Mouse (Mus musculus) lung, postnatal 0 days (tissue): ENCODE data around the gene Gcc2. TPM values are rescaled to one million over a fixed set of nuclear protein-coding genes. Genes with fewer than 3 reads are reported as not detected.

Experiments
- ATAC-seq: fragments of 200-750 bp; cut with Nextera tagmentation; 2 replicates; pipeline ENCODE4 v1.8.0; 2017; ENCODE audit warnings: moderate library complexity
- DNase-seq: peaks from one replicate; pipeline ENCODE4 v3.0.0-alpha.2; 2016; ENCODE audit warnings: low spot score
- H3K27ac ChIP-seq: fragments of 300-500 bp; sonication (generic); 2 replicates; pipeline ENCODE4 v1.5.1; 2014; ENCODE audit warnings: antibody characterized with exemption, mild to moderate bottlenecking, low read length, mixed read lengths
- H3K27me3 ChIP-seq: fragments of 300-500 bp; sonication (generic); replicated peaks from 2 replicates; pipeline ENCODE4 v1.6.1; 2014; ENCODE audit warnings: low read length, mixed read lengths; ENCODE audit not compliant: insufficient read depth
- H3K36me3 ChIP-seq: fragments of 300-500 bp; sonication (generic); 2 replicates; pipeline ENCODE4 v1.6.1; 2014; ENCODE audit warnings: low read length, mixed read lengths; ENCODE audit not compliant: insufficient read depth
- H3K4me1 ChIP-seq: fragments of 300-500 bp; sonication (generic); 2 replicates; pipeline ENCODE4 v1.6.1; 2014; ENCODE audit warnings: antibody characterized with exemption, low read depth, low read length, mixed read lengths; ENCODE audit not compliant: insufficient read depth
- H3K4me2 ChIP-seq: fragments of 300-500 bp; sonication (generic); replicated peaks from 2 replicates; pipeline ENCODE4 v1.6.1; 2014; ENCODE audit warnings: low read depth, mild to moderate bottlenecking, low read length, moderate library complexity, mixed read lengths
- H3K4me3 ChIP-seq: fragments of 300-500 bp; sonication (generic); 2 replicates; pipeline ENCODE4 v1.5.1; 2014; ENCODE audit warnings: low read depth, low read length
- H3K9ac ChIP-seq: fragments of 300-500 bp; sonication (generic); replicated peaks from 2 replicates; pipeline ENCODE4 v1.6.1; 2014; ENCODE audit warnings: low read depth, mild to moderate bottlenecking
- H3K9me3 ChIP-seq: fragments of 300-500 bp; sonication (generic); 2 replicates; pipeline ENCODE4 v1.6.1; 2016; ENCODE audit warnings: low read length, mixed read lengths
- CTCF ChIP-seq: IDR thresholded peaks from 2 replicates; pipeline ENCODE4 v1.5.1; 2016; ENCODE audit warnings: antibody characterized with exemption, mild to moderate bottlenecking
- EP300 ChIP-seq: IDR thresholded peaks from 2 replicates; pipeline ENCODE4 v1.6.1; 2016; ENCODE audit warnings: antibody characterized with exemption, mild to moderate bottlenecking, control low read depth
- WGBS: fragments of 180-500 bp; shearing (Covaris S2); extraction: QIAGEN DNeasy Blood & Tissue Kit; methylation state at CpG from one replicate; pipeline ENCODE4 v1.1.7; 2014; 5-methylcytosine and 5-hydroxymethylcytosine counted together
- polyA plus RNA-seq: library from polyadenylated mRNA; unstranded; fragments of >200 nt; fragmentation: Nextera tagmentation; extraction: Ambion mirVana; gene quantifications from 2 replicates; pipeline ENCODE4 v1.2.1, GENCODE M21; 2015

Gcc2 gene
- polyA plus RNA-seq, 1 experiment from 2014 or later, result 91.7 TPM

DNA sequence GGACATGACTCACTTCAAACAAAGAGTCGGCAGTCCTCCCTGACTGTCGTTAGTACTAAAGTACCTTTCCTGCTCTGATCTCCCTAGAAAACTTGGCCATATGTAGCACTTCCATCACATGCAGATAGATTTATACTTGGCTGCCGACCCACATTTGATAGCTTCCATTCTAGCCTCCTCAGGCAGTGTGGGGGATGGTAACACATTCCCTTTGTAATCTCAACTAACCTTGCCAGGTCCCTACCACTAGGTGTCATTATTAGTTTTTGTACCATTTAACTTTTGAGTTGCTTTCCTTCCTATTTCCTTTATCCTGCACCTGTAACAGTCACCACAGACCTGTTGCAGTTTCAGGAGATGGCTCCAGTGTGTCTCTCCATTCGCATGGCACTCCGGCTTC is 3.2 kb downstream of the Gcc2 start:
- Histone ChIP-seq H3K4me2 (no peak overlapping the region), H3K4me1 (peaks cover 5% of the 10 kb centered on the region; the same call in 1 of the 2 replicates), H3K4me3 (no peak overlapping the region), H3K9ac (no peak overlapping the region), H3K27me3 (no peaks in the 10 kb centered on the region), H3K27ac (no peak overlapping the region), H3K36me3 (peaks cover 12% of the 10 kb centered on the region; the same call in 1 of the 2 replicates), H3K9me3 (no peaks in the 10 kb centered on the region)
- TF ChIP-seq CTCF (peak; percentile 52), EP300 (no peak)
- ATAC-seq, result no peak
- 43% methylated on average over 5 of the region's 5 CpGs for WGBS
- DNase-seq, result peak; percentile 41

DNA sequence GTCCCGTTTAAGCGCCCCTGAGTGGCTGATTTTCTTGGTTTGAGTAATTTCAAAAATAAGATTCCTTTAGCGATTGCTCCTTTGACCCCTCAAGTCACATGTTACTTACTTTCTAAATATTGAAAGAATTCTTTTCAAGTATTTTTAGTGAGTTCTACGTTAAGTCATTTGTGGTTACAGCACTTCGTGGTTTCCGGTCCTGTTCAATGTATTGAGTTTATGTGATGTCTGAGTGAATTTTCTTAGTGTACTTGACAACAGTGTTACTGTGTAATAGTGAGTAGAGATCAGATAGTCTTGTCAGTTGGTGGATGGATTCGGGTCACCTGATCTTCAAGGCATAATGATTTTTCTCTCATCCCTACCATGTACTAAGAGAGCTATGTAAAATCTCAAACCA is 26.9 kb downstream of the Gcc2 start:
- Histone ChIP-seq H3K9ac (no peak overlapping the region), H3K36me3 (peaks cover 26% of the 10 kb centered on the region), H3K9me3 (no peaks in the 10 kb centered on the region), H3K4me3 (no peak overlapping the region), H3K27me3 (no peaks in the 10 kb centered on the region), H3K27ac (no peak overlapping the region), H3K4me2 (no peak overlapping the region), H3K4me1 (no peaks in the 10 kb centered on the region)
- TF ChIP-seq EP300, result no peak
- no peak for TF ChIP-seq CTCF
- no peak for DNase-seq
- 87% methylated on average over 7 of the region's 7 CpGs for WGBS
- no peak for ATAC-seq

- no peaks in the 10 kb centered on the region for H3K27me3 ChIP-seq
- no peak overlapping the region for H3K4me2 ChIP-seq
- no peaks in the 10 kb centered on the region for H3K4me1 ChIP-seq
- no peaks in the 10 kb centered on the region for H3K9me3 ChIP-seq
- no peak overlapping the region for H3K27ac ChIP-seq
- ATAC-seq (no peak), DNase-seq (no peak)
- H3K9ac ChIP-seq, result no peak overlapping the region
- 47% methylated on average over 3 of the region's 3 CpGs for WGBS
- peaks cover 53% of the 10 kb centered on the region; the same call in 1 of the 2 replicates for H3K36me3 ChIP-seq
- TF ChIP-seq CTCF (no peak), EP300 (no peak)
- no peak overlapping the region for H3K4me3 ChIP-seq
These were observed 35.4 kb downstream of the Gcc2 start for GRCm38 (mm10) chr10:58290742-58291141.

DNA sequence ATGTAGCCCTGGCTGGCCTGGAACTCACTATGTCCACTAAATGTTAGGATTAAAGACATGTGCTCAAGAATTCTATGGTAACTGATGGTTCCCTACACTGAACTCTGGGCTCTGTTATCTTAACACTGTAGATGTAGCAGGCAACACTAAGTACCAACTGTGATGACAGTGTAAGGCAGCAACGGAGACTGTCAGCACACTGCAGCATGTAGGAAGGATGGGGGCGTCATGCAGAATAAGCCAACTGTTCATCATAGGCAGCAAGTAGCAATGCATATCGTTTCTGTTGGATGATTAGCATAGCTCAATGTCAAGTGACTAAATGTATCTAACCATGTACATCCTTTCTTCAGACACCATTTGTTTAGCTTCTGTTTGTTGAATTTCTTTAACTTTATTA is 38.9 kb downstream of the Gcc2 start:
- TF ChIP-seq EP300, result no peak
- TF ChIP-seq CTCF, result no peak
- H3K9ac ChIP-seq, result no peak overlapping the region
- no peaks in the 10 kb centered on the region for H3K4me1 ChIP-seq
- DNase-seq (no peak), ATAC-seq (no peak)
- no peak overlapping the region for H3K4me3 ChIP-seq
- no peak overlapping the region for H3K27ac ChIP-seq
- no peaks in the 10 kb centered on the region for H3K9me3 ChIP-seq
- H3K27me3 ChIP-seq, result no peaks in the 10 kb centered on the region
- 91% methylated on average over 3 of the region's 3 CpGs for WGBS
- peaks cover 66% of the 10 kb centered on the region; the same call in 1 of the 2 replicates for H3K36me3 ChIP-seq
- no peak overlapping the region for H3K4me2 ChIP-seq

DNA sequence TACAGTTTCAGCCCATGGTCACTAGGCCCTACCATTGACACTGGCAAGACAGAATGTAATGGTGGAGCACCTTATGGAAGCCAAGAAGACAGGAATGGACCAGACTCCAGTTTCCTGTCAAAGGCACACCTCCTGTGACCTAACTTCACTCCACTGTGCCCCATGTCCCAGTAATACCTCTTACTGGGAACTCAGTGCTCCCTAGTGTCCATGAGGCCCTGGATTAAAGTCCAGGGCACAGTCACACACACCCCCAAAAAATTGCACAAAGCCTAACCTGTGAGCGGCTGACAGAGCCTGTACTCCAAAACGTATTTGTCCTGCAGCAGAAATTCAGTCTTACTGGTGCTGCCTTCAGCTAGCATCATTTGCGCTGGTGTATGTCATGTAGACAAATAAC is 40.3 kb downstream of the Gcc2 start:
- Histone ChIP-seq H3K27ac (no peak overlapping the region), H3K9me3 (no peaks in the 10 kb centered on the region), H3K36me3 (peaks cover 59% of the 10 kb centered on the region; the same call in 1 of the 2 replicates), H3K9ac (no peak overlapping the region), H3K4me1 (no peaks in the 10 kb centered on the region), H3K4me2 (no peak overlapping the region), H3K27me3 (no peaks in the 10 kb centered on the region), H3K4me3 (no peak overlapping the region)
- WGBS, result 89% methylated on average over 3 of the region's 3 CpGs
- TF ChIP-seq EP300, result no peak
- DNase-seq (no peak), ATAC-seq (no peak)

GRCm38 (mm10) chr10:58304996-58305395 is 49.7 kb downstream of the Gcc2 start:
- H3K9ac ChIP-seq, result no peak overlapping the region
- no peak for DNase-seq
- H3K36me3 ChIP-seq, result peaks cover 27% of the 10 kb centered on the region; the same call in 1 of the 2 replicates
- no peak for ATAC-seq
- H3K4me1 ChIP-seq, result no peaks in the 10 kb centered on the region
- no peaks in the 10 kb centered on the region for H3K9me3 ChIP-seq
- no peak overlapping the region for H3K27ac ChIP-seq
- H3K4me2 ChIP-seq, result no peak overlapping the region
- TF ChIP-seq CTCF, result no peak
- no peak for TF ChIP-seq EP300
- WGBS, result 94% methylated on average over 7 of the region's 7 CpGs
- no peak overlapping the region for H3K4me3 ChIP-seq
- H3K27me3 ChIP-seq, result no peaks in the 10 kb centered on the region

- Histone ChIP-seq H3K27ac (no peak overlapping the region), H3K36me3 (peaks cover 23% of the 10 kb centered on the region; the same call in 1 of the 2 replicates), H3K9ac (no peak overlapping the region), H3K9me3 (no peaks in the 10 kb centered on the region), H3K4me1 (no peaks in the 10 kb centered on the region), H3K27me3 (no peaks in the 10 kb centered on the region), H3K4me3 (no peak overlapping the region), H3K4me2 (no peak overlapping the region)
- ATAC-seq (no peak), DNase-seq (no peak)
- 91% methylated on average over 3 of the region's 3 CpGs for WGBS
- TF ChIP-seq CTCF (no peak), EP300 (no peak)
These were observed 51.6 kb downstream of the Gcc2 start for GRCm38 (mm10) chr10:58306897-58307296.
